Mouse (Mus musculus) hindbrain, embryonic 13.5 days (tissue): ENCODE results near the gene Ebna1bp2. TPM values are rescaled to one million over a fixed set of nuclear protein-coding genes. Genes with fewer than 3 reads are reported as not detected.

Source experiments
- ATAC-seq: fragments of 200-750 bp; cut with Nextera tagmentation; 2 replicates; pipeline ENCODE4 v1.8.0; 2017; ENCODE audit warnings: moderate TSS enrichment; ENCODE audit not compliant: low FRiP score
- H3K27ac ChIP-seq: fragments of 300-500 bp; sonication (generic); 2 replicates; pipeline ENCODE4 v1.5.1; 2015; ENCODE audit warnings: inconsistent platforms, mild to moderate bottlenecking, moderate library complexity
- H3K27me3 ChIP-seq: fragments of 300-500 bp; sonication (generic); 2 replicates; pipeline ENCODE4 v1.6.1; 2015; ENCODE audit warnings: mild to moderate bottlenecking, inconsistent platforms
- H3K36me3 ChIP-seq: fragments of 300-500 bp; sonication (generic); 2 replicates; pipeline ENCODE4 v1.6.1; 2015; ENCODE audit warnings: mild to moderate bottlenecking, inconsistent platforms
- H3K4me1 ChIP-seq: fragments of 300-500 bp; sonication (generic); replicated peaks from 2 replicates; pipeline ENCODE4 v1.6.1; 2015; ENCODE audit warnings: inconsistent platforms
- H3K4me2 ChIP-seq: fragments of 300-500 bp; sonication (generic); 2 replicates; pipeline ENCODE4 v1.6.1; 2015; ENCODE audit warnings: inconsistent platforms, mild to moderate bottlenecking, moderate library complexity
- H3K4me3 ChIP-seq: fragments of 300-500 bp; sonication (generic); 2 replicates; pipeline ENCODE4 v1.5.1; 2015; ENCODE audit warnings: mild to moderate bottlenecking, inconsistent platforms
- H3K9ac ChIP-seq: fragments of 300-500 bp; sonication (generic); 2 replicates; pipeline ENCODE4 v1.6.1; 2015; ENCODE audit warnings: mild to moderate bottlenecking, inconsistent platforms
- H3K9me3 ChIP-seq: fragments of 300-500 bp; sonication (generic); 2 replicates; pipeline ENCODE4 v1.6.1; 2016; ENCODE audit warnings: inconsistent platforms
- WGBS: fragments of 180-500 bp; shearing (Covaris S2); methylation state at CpG from one replicate; pipeline ENCODE4 v1.1.7; 2015; 5-methylcytosine and 5-hydroxymethylcytosine counted together
- polyA plus RNA-seq: library from polyadenylated mRNA; unstranded; fragments of >200 nt; fragmentation: Nextera tagmentation; extraction: Ambion mirVana; gene quantifications from 2 replicates; pipeline ENCODE4 v1.2.1, GENCODE M21; 2015

Gene Ebna1bp2
- 106 and 121 TPM in 2 replicates for polyA plus RNA-seq

GRCm38 (mm10) chr4:118620279-118620966, at the start of gene Ebna1bp2, which contains the start of gene Cfap57:
Ebna1bp2 (plus strand) TSS chr4:118620799.
Cfap57 (minus strand) TSS chr4:118620777.
- Histone ChIP-seq H3K36me3 (peaks cover 28% of the 10 kb centered on the region), H3K27ac (peak within 1 kb of the TSS; percentile 40; the same call in 1 of the 2 replicates), H3K9ac (peak within 1 kb of the TSS; percentile 79), H3K4me2 (peak within 1 kb of the TSS; percentile 78), H3K9me3 (peaks cover 7% of the 10 kb centered on the region; the same call in 1 of the 2 replicates), H3K4me3 (peak within 1 kb of the TSS; percentile 64), H3K4me1 (peaks cover 11% of the 10 kb centered on the region), H3K27me3 (no peaks in the 10 kb centered on the region)
- peak; percentile 95 for ATAC-seq
- under 1% methylated on average over 35 of the region's 41 CpGs for WGBS

DNA sequence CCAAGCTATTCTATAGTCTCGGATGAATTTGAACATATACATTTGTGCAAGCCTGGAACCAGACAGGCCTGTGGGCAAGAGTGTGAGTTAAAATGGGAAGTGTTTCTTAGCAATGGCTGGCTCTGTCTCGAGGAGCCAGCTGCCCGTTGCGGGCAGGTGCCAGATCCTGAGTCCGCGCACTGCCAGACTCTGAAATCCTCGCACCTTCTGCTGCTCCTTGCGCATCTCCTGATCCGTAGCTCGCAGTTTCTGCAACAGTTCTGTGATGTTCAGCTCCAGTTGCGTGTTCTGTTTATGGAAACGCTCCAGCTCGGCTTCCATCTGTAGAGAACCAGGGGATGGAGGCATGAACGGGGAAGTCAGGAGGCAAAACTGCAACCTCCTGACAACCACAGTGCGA, 49.2 kb upstream of the Ebna1bp2 start:
- Histone ChIP-seq H3K27me3 (0 out of 2 replicates have a peak, but pooled peaks cover 3% of the 10 kb centered on the region), H3K9ac (no peak overlapping the region), H3K4me2 (no peak overlapping the region), H3K4me1 (no peaks in the 10 kb centered on the region), H3K36me3 (no peaks in the 10 kb centered on the region), H3K9me3 (no peaks in the 10 kb centered on the region), H3K4me3 (no peak overlapping the region), H3K27ac (no peak overlapping the region)
- WGBS: 81% methylated on average over 15 of the region's 15 CpGs
- ATAC-seq: no peak

DNA sequence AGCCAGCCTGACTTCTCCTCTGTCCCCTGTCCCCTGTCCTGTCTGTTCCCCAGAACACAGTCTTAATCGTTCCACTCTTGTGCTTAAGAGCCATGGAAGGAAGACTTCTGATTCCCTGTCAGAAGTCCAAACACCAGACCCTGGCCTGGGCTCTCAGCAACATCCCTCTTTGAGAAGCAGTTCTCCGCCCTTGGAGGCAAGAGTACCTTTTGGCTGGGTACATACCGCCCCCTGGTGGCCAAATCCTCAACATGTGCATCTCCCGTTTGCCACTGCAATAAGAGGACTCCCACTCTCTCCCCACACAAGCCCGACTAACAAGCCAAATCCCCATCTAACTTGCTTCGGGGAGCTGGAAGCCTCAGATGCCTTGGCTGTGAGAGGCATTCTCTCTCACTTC, 44.5 kb upstream of the Ebna1bp2 start:
- 0 out of 2 replicates have a peak, but pooled peaks cover 6% of the 10 kb centered on the region for H3K27me3 ChIP-seq
- no peak overlapping the region for H3K27ac ChIP-seq
- no peaks in the 10 kb centered on the region for H3K36me3 ChIP-seq
- no peak overlapping the region; the same call in 1 of the 2 replicates for H3K9ac ChIP-seq
- H3K4me3 ChIP-seq: no peak overlapping the region
- no peak overlapping the region for H3K4me2 ChIP-seq
- H3K9me3 ChIP-seq: no peaks in the 10 kb centered on the region
- no peaks in the 10 kb centered on the region for H3K4me1 ChIP-seq
- peak; percentile 72; the same call in 1 of the 2 replicates for ATAC-seq
- 6% methylated on average over 6 of the region's 6 CpGs for WGBS

DNA sequence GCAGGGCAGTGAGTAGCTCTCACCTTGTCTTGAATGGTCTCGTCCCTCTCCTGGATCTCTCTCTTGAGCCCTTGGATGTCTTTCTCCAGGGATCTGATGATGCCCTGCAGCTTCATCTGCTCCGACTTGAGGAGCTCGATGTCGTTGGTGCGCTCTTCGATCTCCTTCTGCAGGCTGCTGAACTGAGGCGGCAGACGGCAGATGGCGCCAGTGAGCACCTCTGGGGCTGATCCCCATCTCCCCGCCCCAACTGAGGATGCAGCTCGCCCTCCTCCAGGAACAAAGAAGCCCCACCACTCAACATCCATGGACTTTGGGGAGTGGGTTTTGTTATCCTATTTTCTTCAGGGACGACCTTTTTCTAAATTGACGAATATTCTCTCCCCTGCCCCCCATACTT, 41.3 kb upstream of the Ebna1bp2 start:
- no peak overlapping the region for H3K9ac ChIP-seq
- 51% methylated on average over 13 of the region's 13 CpGs for WGBS
- no peak overlapping the region for H3K27ac ChIP-seq
- H3K4me1 ChIP-seq: 0 out of 2 replicates have a peak, but pooled peaks cover 7% of the 10 kb centered on the region
- no peak overlapping the region for H3K4me2 ChIP-seq
- ATAC-seq: no peak
- no peak overlapping the region for H3K4me3 ChIP-seq
- 0 out of 2 replicates have a peak, but pooled peaks cover 4% of the 10 kb centered on the region for H3K27me3 ChIP-seq
- H3K36me3 ChIP-seq: no peaks in the 10 kb centered on the region
- no peaks in the 10 kb centered on the region for H3K9me3 ChIP-seq

DNA sequence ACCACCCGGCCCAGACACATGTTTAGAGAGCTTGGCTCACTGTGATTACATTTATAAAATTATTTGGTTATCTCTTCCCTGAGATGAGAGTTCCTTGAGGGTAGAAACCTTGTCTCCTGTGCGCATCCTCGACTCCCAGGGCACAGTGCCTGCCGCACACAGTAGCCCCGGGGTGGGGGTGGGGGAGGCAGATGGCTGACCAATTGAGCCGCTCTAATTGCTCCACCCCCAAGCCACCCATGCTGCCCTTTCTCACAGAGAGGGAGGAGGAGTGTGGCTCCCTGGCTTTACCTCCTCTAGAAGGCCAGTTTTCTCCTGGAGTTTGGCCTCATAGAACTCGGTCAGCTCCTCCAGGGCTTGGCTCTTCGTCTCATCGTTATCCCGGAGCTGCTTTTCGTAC, 39.1 kb upstream of the Ebna1bp2 start:
- no peak for ATAC-seq
- no peak overlapping the region for H3K4me3 ChIP-seq
- H3K36me3 ChIP-seq: no peaks in the 10 kb centered on the region
- H3K4me1 ChIP-seq: 0 out of 2 replicates have a peak, but pooled peaks cover 7% of the 10 kb centered on the region
- no peak overlapping the region for H3K27ac ChIP-seq
- H3K27me3 ChIP-seq: 0 out of 2 replicates have a peak, but pooled peaks cover 4% of the 10 kb centered on the region
- no peaks in the 10 kb centered on the region for H3K9me3 ChIP-seq
- 41% methylated on average over 11 of the region's 11 CpGs for WGBS
- no peak overlapping the region for H3K4me2 ChIP-seq
- H3K9ac ChIP-seq: no peak overlapping the region

- Histone ChIP-seq H3K4me1 (peaks cover 12% of the 10 kb centered on the region; the same call in 1 of the 2 replicates), H3K9ac (no peak overlapping the region), H3K27ac (no peak overlapping the region), H3K4me2 (no peak overlapping the region), H3K4me3 (no peak overlapping the region), H3K36me3 (no peaks in the 10 kb centered on the region), H3K9me3 (no peaks in the 10 kb centered on the region), H3K27me3 (no peaks in the 10 kb centered on the region)
- WGBS: 92% methylated on average over 8 of the region's 8 CpGs
- no peak for ATAC-seq
These were observed 38.0 kb upstream of the Ebna1bp2 start for GRCm38 (mm10) chr4:118582629-118583028.

GRCm38 (mm10) chr4:118589053-118589732, 31.4 kb upstream of the Ebna1bp2 start:
- ATAC-seq: peak; percentile 44; the same call in 1 of the 2 replicates
- no peaks in the 10 kb centered on the region for H3K9me3 ChIP-seq
- peak overlapping the region; percentile 32 for H3K4me2 ChIP-seq
- WGBS: 62% methylated on average over 12 of the region's 12 CpGs
- no peaks in the 10 kb centered on the region for H3K36me3 ChIP-seq
- H3K9ac ChIP-seq: 0 out of 2 replicates have a peak overlapping the region, but pooled peaks have one; percentile 35
- peak overlapping the region; percentile 5; the same call in 1 of the 2 replicates for H3K4me3 ChIP-seq
- H3K4me1 ChIP-seq: peaks cover 19% of the 10 kb centered on the region
- no peaks in the 10 kb centered on the region for H3K27me3 ChIP-seq
- H3K27ac ChIP-seq: peak overlapping the region; percentile 73

GRCm38 (mm10) chr4:118589733-118590130, 30.9 kb upstream of the Ebna1bp2 start:
- H3K9ac ChIP-seq: peak overlapping the region; percentile 35; the same call in 1 of the 2 replicates
- peak overlapping the region; percentile 73 for H3K27ac ChIP-seq
- no peaks in the 10 kb centered on the region for H3K9me3 ChIP-seq
- H3K36me3 ChIP-seq: no peaks in the 10 kb centered on the region
- peaks cover 19% of the 10 kb centered on the region for H3K4me1 ChIP-seq
- H3K4me2 ChIP-seq: peak overlapping the region; percentile 32
- WGBS: 5% methylated on average over 7 of the region's 7 CpGs
- H3K27me3 ChIP-seq: no peaks in the 10 kb centered on the region
- peak overlapping the region; percentile 5; the same call in 1 of the 2 replicates for H3K4me3 ChIP-seq
- ATAC-seq: peak; percentile 55; the same call in 1 of the 2 replicates

DNA sequence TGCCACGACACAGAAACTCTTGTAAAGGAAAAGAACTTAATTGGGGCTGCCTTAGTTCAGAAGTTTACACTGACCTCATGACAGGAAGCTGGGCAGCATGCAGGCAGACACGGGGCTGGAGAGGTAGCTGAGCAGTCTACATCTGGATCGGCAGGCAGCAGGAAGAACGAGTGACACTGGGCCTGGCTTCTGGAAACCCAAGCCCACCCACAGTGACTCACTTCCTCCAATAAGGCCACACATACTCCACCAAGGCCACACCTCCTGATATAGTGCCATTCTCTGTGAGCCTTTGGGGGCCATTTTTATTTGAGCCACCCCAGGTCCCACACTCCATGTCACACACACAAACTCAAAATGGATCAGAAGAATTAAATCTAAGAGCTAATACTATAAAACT, 16.5 kb upstream of the Ebna1bp2 start:
- WGBS: 73% methylated on average over 4 of the region's 4 CpGs
- Histone ChIP-seq H3K36me3 (no peaks in the 10 kb centered on the region), H3K4me2 (no peak overlapping the region), H3K27me3 (0 out of 2 replicates have a peak, but pooled peaks cover 4% of the 10 kb centered on the region), H3K4me1 (no peaks in the 10 kb centered on the region), H3K4me3 (no peak overlapping the region), H3K9ac (no peak overlapping the region), H3K27ac (no peak overlapping the region), H3K9me3 (no peaks in the 10 kb centered on the region)
- ATAC-seq: no peak

- H3K27me3 ChIP-seq: peaks cover 18% of the 10 kb centered on the region; the same call in 1 of the 2 replicates
- no peak overlapping the region for H3K4me2 ChIP-seq
- 79% methylated on average over 3 of the region's 3 CpGs for WGBS
- no peak overlapping the region for H3K4me3 ChIP-seq
- ATAC-seq: no peak
- H3K4me1 ChIP-seq: no peaks in the 10 kb centered on the region
- no peak overlapping the region for H3K27ac ChIP-seq
- no peaks in the 10 kb centered on the region for H3K36me3 ChIP-seq
- H3K9me3 ChIP-seq: no peaks in the 10 kb centered on the region; the same call in 1 of the 2 replicates
- no peak overlapping the region for H3K9ac ChIP-seq
These were observed 10.8 kb upstream of the Ebna1bp2 start for GRCm38 (mm10) chr4:118609836-118610235.

- peaks cover 18% of the 10 kb centered on the region; the same call in 1 of the 2 replicates for H3K27me3 ChIP-seq
- no peak overlapping the region for H3K9ac ChIP-seq
- no peak overlapping the region for H3K27ac ChIP-seq
- WGBS: 21% methylated on average over 11 of the region's 11 CpGs
- no peaks in the 10 kb centered on the region for H3K4me1 ChIP-seq
- no peaks in the 10 kb centered on the region for H3K36me3 ChIP-seq
- no peak for ATAC-seq
- peaks cover 3% of the 10 kb centered on the region; the same call in 1 of the 2 replicates for H3K9me3 ChIP-seq
- no peak overlapping the region for H3K4me2 ChIP-seq
- H3K4me3 ChIP-seq: no peak overlapping the region
These were observed 8.0 kb upstream of the Ebna1bp2 start for GRCm38 (mm10) chr4:118612619-118613018.

DNA sequence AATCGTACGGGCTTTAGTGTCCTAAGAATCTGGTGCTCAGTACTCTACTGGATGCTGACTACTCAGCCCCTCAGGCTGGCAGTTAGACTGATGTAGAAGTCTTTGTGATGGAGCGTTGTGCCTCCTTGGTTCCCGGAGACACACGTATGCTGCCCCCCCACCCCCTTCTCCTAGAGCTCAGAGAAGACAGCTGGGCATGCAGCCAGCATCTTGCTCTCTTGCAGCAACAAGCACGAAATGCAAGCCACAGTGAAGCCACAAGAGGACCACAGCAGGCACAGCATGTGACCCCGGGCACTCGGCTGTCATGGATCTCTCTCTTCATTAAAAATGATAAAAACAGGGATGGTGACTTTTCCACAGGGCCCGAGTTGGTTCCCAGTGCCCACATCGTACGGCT, 5.2 kb upstream of the Ebna1bp2 start:
- 82% methylated on average over 11 of the region's 11 CpGs for WGBS
- Histone ChIP-seq H3K9ac (no peak overlapping the region), H3K4me2 (no peak overlapping the region), H3K27me3 (0 out of 2 replicates have a peak, but pooled peaks cover under 1% of the 10 kb centered on the region), H3K9me3 (peaks cover 7% of the 10 kb centered on the region; the same call in 1 of the 2 replicates), H3K4me1 (no peaks in the 10 kb centered on the region), H3K36me3 (no peaks in the 10 kb centered on the region), H3K4me3 (no peak overlapping the region), H3K27ac (no peak overlapping the region)
- no peak for ATAC-seq
